Mouse (Mus musculus): Measurements from ENCODE around the gene Pigz.

GRCm38 (mm10) chr16:31918248-31918724 lies 15.4 kb upstream of the Pigz start:
- TF ChIP-seq GATA1 (IDR thresholded peaks at IDR 0.05; ENCODE audit: borderline replicate concordance, low read length): no peak
- TF ChIP-seq FLI1 (IDR thresholded peaks at IDR 0.05; ENCODE audit: low read length): no peak

Data from megakaryocyte, embryonic 14.5 days (primary cell).